Mouse (Mus musculus) CD4-positive, CD25-positive, alpha-beta regulatory T cell, adult 2 months (primary cell): Measurements from ENCODE around the gene Arhgef7.

Source experiments
- DNase-seq: peaks from one replicate; pipeline ENCODE4 v3.0.0-alpha.2; 2012; ENCODE audit warnings: low read depth, low spot score

The Arhgef7 gene

GRCm38 (mm10) chr8:11727651-11728481 is at the start of gene Arhgef7:
TSS of gene Arhgef7 (plus strand) at chr8:11727721.
- DNase-seq: no peak

DNA sequence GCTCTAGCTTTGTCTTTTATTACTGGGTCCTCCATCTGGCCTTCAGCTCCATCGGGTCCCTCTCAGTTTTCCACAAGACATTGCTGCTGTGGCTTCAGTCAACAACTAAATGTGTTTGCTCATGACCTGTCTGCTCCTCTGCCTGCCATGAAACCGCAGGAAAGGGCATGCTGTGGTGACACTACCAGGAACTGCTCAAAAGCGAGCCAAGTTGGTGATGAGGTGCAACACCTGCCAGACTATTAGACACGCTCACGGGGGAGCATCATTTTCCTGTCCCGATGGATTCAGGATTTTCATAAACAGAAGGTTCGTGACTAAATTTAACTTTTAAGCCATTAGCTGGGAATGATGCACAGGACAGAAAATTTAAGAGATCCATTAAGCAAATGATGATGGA is 43.0 kb upstream of the Arhgef7 start:
- no peak for DNase-seq

- no peak for DNase-seq
Observed at GRCm38 (mm10) chr8:11687251-11687650, 40.3 kb upstream of the Arhgef7 start.

DNA sequence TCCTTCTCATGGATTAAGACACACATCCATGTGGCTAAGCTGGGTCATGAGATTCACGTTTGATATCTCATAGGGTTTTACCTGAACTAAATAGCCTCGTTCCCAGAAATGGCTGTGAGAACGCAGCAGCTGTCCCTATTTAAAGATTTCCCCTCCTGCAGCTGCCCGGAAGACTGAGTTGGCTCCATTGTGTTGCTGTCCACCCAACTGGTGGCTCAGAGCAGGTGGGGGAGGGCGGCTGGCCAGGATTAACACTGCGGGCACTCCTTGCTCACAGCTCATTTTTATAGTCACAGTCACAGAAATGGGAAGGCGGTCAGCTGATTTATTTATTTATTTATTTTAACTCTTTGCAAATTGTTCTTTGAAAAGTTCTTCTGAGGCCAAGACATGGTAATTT is 37.6 kb upstream of the Arhgef7 start:
- no peak for DNase-seq

DNA sequence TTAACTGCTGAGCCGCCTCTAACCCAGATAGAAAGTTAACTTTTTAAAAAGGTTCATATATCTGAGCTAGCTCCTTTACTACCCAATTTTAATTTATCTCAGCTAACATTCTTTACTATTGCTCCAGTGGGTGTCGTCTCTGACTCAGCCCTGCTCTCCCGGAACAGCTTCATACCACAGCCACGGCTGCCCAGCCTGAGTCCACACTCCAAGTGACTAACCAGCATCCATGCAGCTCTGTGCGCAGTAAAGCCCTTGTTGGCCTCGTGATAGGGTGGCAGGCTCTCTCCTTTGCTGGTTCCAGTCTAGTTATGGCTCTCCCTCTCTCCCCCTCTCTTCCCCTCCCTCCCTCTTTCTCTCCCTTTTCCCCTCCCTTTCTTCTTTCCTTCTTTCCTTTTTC is 36.2 kb upstream of the Arhgef7 start:
- no peak for DNase-seq

- no peak for DNase-seq
Observed at GRCm38 (mm10) chr8:11691761-11692160, 35.8 kb upstream of the Arhgef7 start.

DNA sequence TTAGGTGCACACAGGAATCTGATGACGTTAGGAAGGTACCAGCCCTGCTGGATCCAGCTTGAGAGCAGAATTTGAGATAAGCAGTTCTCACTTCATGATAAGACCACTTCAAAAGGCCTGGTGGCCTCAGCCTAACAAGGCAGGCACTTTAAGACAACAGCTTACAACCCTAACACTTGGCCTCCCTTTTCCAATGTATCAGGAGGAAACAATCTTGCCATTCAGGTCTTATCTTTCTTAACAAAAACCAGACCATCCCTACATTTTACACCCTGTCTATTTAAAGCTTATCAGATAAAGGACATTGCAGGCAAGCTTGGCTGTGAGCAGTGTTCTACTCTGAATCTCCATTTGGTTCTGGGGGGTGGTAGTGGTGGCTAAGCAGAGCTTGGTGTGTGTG is 35.1 kb upstream of the Arhgef7 start:
- no peak for DNase-seq

DNA sequence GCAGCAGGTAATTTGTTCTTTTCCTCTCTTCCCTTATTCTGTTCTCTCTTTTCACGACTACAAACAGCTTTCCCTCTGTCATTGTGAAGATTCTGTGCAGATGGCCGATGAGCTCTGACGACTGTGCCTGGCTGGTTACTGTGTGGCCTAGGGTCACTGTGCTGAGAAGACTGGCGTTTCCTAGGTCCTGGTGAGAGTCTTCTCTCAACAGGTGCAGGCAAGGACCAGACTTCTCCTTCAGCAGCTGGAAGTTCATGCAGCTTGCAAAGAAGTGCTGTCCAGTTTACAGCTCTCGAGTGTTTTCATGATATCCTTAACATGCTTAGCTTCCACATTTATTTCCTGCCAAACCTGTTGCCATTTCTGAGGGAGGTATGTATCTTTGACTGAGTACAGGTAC is 33.5 kb upstream of the Arhgef7 start:
- DNase-seq: no peak

- no peak for DNase-seq
Observed at GRCm38 (mm10) chr8:11696176-11696575, 31.3 kb upstream of the Arhgef7 start.

- no peak for DNase-seq
Observed at GRCm38 (mm10) chr8:11697467-11697866, 30.1 kb upstream of the Arhgef7 start.

DNA sequence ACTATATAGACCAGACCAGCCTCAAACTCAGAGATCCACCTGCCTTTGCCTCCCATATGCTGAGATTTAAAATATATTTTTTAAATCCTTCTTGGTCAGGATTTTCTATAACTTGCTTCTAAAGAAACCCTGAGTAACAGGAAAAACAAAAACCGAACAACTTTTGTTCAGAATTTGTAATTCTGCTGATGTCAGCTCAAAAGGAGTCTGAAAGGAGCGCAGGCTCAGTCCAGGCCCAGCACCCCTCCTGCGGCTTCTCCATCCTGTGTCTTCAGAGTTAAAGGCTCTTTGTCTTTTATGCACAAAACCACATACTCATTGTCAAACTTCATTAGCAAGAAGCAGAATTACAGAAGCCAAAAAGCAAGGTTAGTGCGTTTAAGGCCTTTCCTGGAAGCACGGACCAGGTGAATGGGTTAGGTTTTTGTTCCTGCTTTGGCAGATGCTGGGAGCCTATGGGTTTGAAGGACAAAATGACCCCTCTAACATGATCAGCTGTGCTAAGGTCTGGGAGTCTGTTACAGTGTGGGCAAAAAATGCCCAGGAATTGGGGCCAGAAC is 28.0 kb upstream of the Arhgef7 start:
- no peak for DNase-seq

DNA sequence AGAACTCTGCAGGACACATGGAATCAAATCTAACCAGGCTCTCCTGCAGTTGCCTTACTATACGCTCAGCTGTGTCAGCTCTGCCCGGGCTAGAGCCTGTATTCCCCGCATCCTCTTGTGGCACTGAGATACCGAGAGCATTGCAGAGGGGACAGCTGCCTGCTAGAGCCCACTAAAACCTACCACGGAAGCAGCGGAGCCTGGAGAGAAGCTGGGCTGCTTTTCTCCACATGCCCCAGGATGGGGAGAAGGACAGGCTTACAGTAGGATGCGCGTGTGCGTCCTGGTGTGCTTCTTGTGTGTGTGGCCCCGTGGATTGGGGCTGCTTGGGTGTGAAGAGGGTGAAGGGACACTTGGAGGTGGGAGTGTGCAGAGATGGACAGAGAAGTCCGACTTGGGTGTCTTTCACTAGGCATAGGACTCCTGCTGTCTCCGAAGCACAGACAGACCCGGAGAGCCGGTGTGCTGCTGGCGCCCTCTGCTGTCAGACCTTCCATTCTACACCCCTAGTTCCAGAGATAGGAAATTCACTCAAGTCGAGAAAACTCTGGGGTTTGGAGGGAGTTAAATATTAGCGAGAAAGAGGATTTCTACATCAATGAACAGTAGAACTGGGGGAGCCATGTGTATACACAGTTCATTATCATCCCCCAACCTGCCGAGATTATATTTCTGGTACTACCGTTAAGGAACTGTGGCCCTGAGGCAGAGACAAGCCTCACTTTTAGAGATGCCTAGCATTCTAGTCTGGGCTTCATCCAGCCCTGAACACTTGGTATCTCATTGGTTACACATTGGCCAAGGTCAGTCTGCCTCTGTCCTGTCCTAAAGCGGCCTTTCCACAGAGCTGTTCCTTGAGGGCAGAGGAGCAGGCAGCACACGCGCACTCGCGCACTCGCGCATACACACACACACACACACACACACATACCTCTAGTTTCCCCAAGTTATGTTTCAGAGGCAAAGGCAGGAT is 27.2 kb upstream of the Arhgef7 start:
- DNase-seq: peak; percentile 76

- DNase-seq: no peak
Observed at GRCm38 (mm10) chr8:11701033-11701362, 26.5 kb upstream of the Arhgef7 start, which contains the start of gene 1700016D06Rik. TSS of gene 1700016D06Rik (minus strand) at chr8:11701063.

- DNase-seq: no peak
Observed at GRCm38 (mm10) chr8:11701428-11701827, 26.1 kb upstream of the Arhgef7 start.

DNA sequence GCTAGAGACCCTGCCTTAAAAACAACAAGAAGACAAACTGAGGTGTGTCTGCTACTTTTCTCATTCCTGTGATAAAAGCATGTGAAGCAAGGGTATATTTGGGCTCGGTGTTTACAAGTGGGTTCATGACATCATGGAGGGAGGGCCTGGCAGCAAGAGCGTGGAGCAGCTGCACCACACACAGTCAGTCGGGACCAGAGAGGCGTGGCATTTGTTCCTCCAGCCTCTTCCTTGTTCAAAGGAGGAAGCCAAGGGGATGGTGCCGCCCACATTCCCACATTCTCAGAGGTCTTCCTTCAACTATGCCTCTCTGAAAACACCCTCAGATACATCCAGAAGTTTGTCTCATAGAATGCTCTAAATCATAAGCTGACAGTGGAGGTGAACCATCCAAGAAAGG is 23.7 kb upstream of the Arhgef7 start:
- no peak for DNase-seq

DNA sequence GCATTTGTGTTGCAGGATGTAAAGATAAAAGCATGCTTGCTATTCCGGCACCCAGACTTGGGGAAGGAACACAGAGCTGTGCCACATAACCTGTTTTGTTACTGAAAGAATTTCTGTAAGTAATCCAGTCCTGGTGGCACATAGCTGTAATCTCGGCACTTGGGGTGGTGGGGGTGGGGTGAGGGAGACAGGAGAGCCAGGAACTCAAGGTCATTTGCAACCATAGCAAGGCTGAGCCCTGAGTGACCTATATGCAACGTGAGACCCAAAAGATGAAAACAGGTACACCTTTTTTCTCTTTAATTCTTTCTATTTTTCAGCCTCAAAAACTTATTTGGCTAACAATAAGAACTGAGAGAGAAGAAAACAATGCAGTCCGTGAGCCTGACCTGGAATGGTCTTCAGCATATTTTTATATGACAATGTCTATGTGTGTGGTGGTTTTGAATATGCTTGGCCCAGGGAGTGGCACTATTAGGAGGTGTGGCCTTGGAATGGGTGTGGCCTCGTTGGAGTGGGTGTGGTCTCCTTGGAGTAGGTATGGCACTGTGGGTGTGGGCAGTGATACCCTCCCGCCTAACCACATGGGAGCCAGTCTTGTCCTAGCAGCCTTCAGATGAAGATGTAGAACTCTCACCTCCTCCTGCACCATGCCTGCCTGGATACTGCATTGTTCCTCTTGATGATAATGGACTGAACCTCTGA is 22.7 kb upstream of the Arhgef7 start:
- DNase-seq: no peak

DNA sequence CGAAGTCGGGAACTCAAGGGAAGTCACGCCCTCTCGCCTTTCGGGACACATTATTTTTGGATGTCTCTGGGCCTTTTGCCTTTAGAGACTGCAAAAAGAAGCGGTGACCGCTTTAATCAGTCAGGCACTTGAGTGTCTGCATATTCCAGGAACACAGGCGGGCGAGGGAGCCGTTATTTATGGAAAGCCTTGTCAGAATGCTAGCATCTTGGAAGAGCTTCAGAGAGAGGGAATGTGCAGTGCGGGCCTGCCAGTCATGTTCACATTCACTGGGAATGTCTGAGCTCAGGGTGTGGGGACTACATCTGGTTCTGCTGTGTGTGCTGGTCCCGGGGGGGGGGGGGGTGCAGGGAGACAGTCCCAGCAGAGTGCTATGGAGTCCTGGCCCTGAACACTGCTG is 21.7 kb upstream of the Arhgef7 start:
- DNase-seq: no peak

- DNase-seq: no peak
Observed at GRCm38 (mm10) chr8:11707701-11708100, 19.8 kb upstream of the Arhgef7 start.

DNA sequence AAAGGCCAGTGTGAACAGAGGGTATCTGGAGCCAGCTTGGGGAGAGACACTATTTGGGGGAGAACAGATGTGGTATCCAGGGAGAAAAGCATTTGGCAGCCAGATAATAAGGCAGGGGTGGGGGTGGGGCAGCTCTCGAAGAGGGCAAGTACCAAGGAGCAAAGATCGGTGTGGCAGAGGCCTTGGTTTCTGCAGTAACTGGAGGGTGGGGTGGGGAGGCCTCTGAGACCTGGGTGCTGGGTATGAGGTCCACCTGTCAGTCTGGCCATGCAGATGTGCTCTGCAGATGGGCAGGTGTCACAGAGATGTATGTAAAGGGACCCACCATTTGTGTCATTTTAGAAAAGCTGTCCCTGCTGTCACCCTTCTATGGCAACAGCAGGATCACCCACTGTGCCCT is 18.7 kb upstream of the Arhgef7 start:
- DNase-seq: no peak

DNA sequence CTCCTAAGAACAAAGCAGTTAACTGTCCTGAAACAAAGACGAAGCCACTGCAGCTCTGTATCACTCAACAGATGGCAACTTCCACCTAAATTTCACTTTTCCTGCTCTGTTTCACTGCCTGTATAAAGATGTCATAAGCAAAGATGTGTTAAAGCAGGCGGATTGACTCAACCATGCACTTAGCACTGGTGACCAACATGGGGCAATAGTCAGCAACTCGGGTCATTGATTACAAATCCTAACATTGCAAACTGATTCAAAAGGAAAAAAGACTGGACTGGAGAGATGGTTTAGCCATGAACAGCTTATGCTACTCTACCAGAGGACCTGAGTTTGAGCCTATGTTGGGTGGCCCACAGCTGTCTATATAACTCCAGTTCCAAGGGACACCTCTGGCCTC is 18.0 kb upstream of the Arhgef7 start:
- no peak for DNase-seq

- DNase-seq: no peak
Observed at GRCm38 (mm10) chr8:11710415-11710814, 17.1 kb upstream of the Arhgef7 start.

GRCm38 (mm10) chr8:11712244-11712643 is 15.3 kb upstream of the Arhgef7 start:
- DNase-seq: peak; percentile 40
